Mouse (Mus musculus) forebrain, embryonic 12.5 days (tissue): ENCODE results near the gene Zfp629. TPM values are rescaled to one million over a fixed set of nuclear protein-coding genes. Genes with fewer than 3 reads are reported as not detected.

Source experiments
- ATAC-seq: fragments of 200-750 bp; cut with Nextera tagmentation; 2 replicates; pipeline ENCODE4 v1.8.0; 2017; ENCODE audit warnings: moderate TSS enrichment; ENCODE audit not compliant: low FRiP score
- H3K27ac ChIP-seq: fragments of 300-500 bp; sonication (generic); 2 replicates; pipeline ENCODE4 v1.5.1; 2016; ENCODE audit warnings: mild to moderate bottlenecking
- H3K27me3 ChIP-seq: fragments of 300-500 bp; sonication (generic); 2 replicates; pipeline ENCODE4 v1.6.1; 2016; ENCODE audit warnings: mild to moderate bottlenecking
- H3K36me3 ChIP-seq: fragments of 300-500 bp; sonication (generic); replicated peaks from 2 replicates; pipeline ENCODE4 v1.6.1; 2016; ENCODE audit warnings: mild to moderate bottlenecking
- H3K4me1 ChIP-seq: fragments of 300-500 bp; sonication (generic); 2 replicates; pipeline ENCODE4 v1.6.1; 2016
- H3K4me2 ChIP-seq: fragments of 300-500 bp; sonication (generic); 2 replicates; pipeline ENCODE4 v1.6.1; 2016; ENCODE audit warnings: mild to moderate bottlenecking, moderate library complexity
- H3K4me3 ChIP-seq: fragments of 300-500 bp; sonication (generic); replicated peaks from 2 replicates; pipeline ENCODE4 v1.5.1; 2016; ENCODE audit warnings: mild to moderate bottlenecking
- H3K9ac ChIP-seq: fragments of 300-500 bp; sonication (generic); 2 replicates; pipeline ENCODE4 v1.6.1; 2016; ENCODE audit warnings: mild to moderate bottlenecking
- H3K9me3 ChIP-seq: fragments of 300-500 bp; sonication (generic); 2 replicates; pipeline ENCODE4 v1.6.1; 2016
- WGBS: fragments of 180-500 bp; shearing (Covaris S2); methylation state at CpG from one replicate; pipeline ENCODE4 v1.1.7; 2016; 5-methylcytosine and 5-hydroxymethylcytosine counted together
- polyA plus RNA-seq: library from polyadenylated mRNA; unstranded; fragments of >200 nt; fragmentation: Nextera tagmentation; extraction: Ambion mirVana; gene quantifications from 2 replicates; pipeline ENCODE4 v1.2.1, GENCODE M21; 2016

The Zfp629 gene
- polyA plus RNA-seq, 1 experiment from 2014 or later, result 31.7 TPM

DNA sequence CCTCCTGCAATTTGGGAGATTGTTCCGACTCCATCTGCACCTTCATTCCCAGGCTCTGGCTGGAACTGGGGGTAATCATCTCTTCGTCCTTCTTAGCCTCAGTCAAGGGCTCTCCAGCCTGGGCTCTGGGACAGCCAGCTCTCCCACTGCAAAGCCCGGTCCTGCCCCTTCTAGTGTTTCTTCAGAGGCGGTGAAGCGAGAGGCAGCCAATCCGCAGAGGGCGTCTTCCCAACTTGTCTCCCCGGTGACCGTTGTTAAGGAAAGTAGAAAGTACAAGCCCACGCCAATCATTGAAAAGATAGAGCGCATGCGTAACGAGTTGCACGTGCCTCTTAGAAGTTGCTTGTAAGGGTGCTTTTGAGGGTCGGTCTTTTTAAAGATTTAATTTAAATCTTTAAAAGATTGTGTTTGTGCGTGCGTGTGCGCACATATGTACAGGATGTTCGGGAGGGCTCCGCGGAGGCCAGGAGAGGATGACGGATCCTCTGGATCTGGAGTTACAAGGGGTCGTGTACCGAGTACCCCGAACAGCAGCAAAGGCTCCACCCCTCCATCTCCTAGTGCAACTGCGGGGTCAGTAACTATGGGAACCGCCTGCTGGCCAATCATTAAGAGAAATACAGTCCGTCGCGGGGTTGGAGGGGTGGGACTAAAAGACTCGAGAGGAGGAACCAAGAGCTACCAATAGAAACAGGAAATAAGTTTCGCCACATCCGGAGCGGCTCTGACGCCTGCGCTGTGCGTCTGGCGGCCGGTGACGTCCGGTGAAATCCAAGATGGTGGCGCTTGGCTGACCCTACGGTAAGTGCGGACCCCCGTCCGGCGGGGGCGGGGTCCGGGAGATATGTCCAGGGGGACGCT is 27.4 kb downstream of the Zfp629 start, which contains the start of the genes Ccdc189 and Rnf40:
TSS of gene Ccdc189 (minus strand) at position 585 of the 861 bp plus-strand sequence.
TSS of gene Rnf40 (plus strand) at position 757 of the 861 bp plus-strand sequence.
- peak; percentile 98 for ATAC-seq
- Histone ChIP-seq H3K4me3 (peak within 1 kb of the TSS; percentile 90), H3K27ac (peak within 1 kb of the TSS; percentile 84), H3K4me1 (peaks cover 18% of the 10 kb centered on the region), H3K36me3 (peaks cover 55% of the 10 kb centered on the region), H3K4me2 (peak within 1 kb of the TSS; percentile 89), H3K9ac (peak within 1 kb of the TSS; percentile 76), H3K9me3 (no peaks in the 10 kb centered on the region), H3K27me3 (no peaks in the 10 kb centered on the region)
- WGBS, result under 1% methylated on average over 50 of the region's 50 CpGs

DNA sequence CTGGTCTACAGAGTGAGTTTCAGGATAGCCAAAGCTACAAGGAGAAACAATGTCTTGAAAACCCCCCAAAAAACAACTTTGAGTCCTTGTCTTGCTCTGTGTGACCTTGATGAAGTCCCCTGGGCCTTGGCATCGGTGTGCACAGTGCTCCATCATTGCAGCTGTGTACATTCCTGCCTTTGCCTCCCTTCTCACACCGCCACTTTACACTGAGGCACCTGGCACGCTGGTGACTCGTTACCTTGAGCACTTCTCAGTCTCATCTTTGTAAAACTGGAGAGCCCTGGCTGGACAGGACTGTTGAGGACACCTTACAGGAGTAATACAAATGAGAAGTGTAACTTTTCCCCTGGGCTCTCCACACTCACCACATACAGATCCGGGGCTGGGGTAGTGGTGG is 28.4 kb downstream of the Zfp629 start:
- WGBS, result 80% methylated on average over 5 of the region's 5 CpGs
- Histone ChIP-seq H3K27ac (peak overlapping the region; percentile 84; the same call in 1 of the 2 replicates), H3K4me1 (peaks cover 18% of the 10 kb centered on the region), H3K4me3 (peak overlapping the region; percentile 90), H3K27me3 (no peaks in the 10 kb centered on the region), H3K9me3 (no peaks in the 10 kb centered on the region), H3K9ac (peak overlapping the region; percentile 67; the same call in 1 of the 2 replicates), H3K4me2 (peak overlapping the region; percentile 89), H3K36me3 (peaks cover 55% of the 10 kb centered on the region)
- no peak for ATAC-seq

DNA sequence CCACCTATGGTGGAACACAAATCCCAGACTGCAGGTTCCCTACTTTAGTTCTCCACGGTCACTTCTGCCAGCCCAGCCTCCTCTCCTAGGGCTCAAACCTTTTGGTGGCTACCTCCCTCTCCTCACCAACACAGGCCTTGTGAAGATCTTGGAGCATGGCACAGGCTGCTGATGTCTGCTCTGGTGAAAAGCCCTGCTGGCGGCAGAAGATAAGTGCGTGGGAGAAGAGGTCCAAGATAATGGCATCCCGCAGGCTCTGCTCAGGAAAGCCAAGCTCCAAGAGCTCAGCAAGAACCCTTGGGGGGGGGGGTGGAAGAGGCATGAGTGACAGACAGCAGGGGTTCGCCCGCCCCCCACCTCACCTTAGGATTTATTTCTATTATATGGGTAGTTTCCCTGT is 29.4 kb downstream of the Zfp629 start:
- Histone ChIP-seq H3K27me3 (no peaks in the 10 kb centered on the region), H3K36me3 (peaks cover 50% of the 10 kb centered on the region), H3K9ac (no peak overlapping the region), H3K4me3 (no peak overlapping the region), H3K9me3 (no peaks in the 10 kb centered on the region), H3K4me1 (peaks cover 18% of the 10 kb centered on the region), H3K4me2 (no peak overlapping the region), H3K27ac (no peak overlapping the region)
- no peak for ATAC-seq
- 91% methylated on average over 6 of the region's 6 CpGs for WGBS

DNA sequence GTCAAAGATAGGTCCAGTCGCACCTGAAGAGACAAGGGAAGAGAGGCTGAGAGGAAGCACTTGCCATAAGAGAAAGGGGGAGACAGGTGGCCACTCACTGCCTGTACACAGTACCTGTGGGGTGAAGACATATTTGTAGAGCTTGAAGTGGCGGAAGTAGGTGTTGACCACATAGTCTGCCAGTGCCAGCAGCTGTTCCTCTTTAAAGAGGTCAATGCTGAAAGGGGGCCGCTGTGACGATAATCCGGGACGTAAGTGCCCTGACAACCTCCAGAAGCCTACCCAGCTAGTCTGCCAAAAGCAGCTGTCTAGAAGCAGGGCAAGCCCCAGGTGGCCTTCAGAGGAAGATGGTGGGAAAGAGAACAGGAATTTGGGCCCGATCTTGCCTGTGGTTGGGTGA is 30.6 kb downstream of the Zfp629 start:
- no peak for ATAC-seq
- peaks cover 48% of the 10 kb centered on the region for H3K36me3 ChIP-seq
- no peak overlapping the region for H3K4me3 ChIP-seq
- WGBS, result 85% methylated on average over 7 of the region's 7 CpGs
- H3K27me3 ChIP-seq, result no peaks in the 10 kb centered on the region
- no peak overlapping the region for H3K27ac ChIP-seq
- no peak overlapping the region for H3K9ac ChIP-seq
- no peaks in the 10 kb centered on the region for H3K9me3 ChIP-seq
- no peak overlapping the region for H3K4me2 ChIP-seq
- H3K4me1 ChIP-seq, result peaks cover 18% of the 10 kb centered on the region

DNA sequence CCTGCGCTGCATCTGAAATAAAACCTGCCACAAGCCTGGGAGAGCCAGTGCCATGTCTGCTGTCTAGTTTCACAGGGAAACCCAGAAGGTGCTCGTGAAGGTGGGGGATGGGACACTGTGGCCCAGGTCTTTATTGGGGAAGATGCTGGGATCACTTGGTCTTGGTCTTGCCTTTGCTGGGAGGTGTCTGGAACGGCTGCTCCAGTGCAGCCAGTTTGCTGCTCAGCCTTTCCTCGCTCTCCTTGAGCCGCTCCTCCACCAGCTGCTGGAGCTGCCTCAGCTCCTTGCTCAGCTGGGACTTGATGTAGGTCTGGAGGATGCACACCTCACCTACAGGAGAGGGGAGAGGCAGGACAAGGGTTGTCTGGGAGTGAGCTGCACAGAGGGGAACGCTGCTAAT is 32.3 kb downstream of the Zfp629 start:
- 93% methylated on average over 6 of the region's 6 CpGs for WGBS
- no peak overlapping the region for H3K4me3 ChIP-seq
- ATAC-seq, result no peak
- peaks cover 10% of the 10 kb centered on the region for H3K4me1 ChIP-seq
- H3K36me3 ChIP-seq, result peaks cover 54% of the 10 kb centered on the region
- H3K27me3 ChIP-seq, result no peaks in the 10 kb centered on the region
- no peak overlapping the region for H3K9ac ChIP-seq
- H3K9me3 ChIP-seq, result no peaks in the 10 kb centered on the region
- no peak overlapping the region for H3K4me2 ChIP-seq
- H3K27ac ChIP-seq, result no peak overlapping the region

DNA sequence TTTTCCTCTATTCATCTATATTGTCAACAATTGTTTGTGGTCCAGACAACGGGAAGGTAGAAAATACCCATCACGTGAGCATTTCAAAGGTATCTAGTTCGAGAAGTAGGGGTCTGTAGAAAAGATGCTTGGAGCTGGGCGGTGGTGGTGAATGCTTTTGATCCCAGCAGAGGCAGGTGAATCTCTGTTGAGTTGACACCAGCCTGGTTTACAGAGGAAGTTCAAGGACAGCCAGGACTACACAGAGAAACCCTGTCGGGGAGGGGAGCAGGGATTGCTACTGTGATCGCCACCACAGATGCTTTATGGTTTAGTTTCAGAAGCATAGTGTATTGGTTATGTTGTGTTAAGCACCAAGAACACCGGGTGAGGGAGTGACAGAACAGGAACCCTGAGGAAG is 41.5 kb downstream of the Zfp629 start:
- Histone ChIP-seq H3K36me3 (peaks cover 19% of the 10 kb centered on the region), H3K27ac (peak overlapping the region; percentile 78; the same call in 1 of the 2 replicates), H3K4me2 (peak overlapping the region; percentile 94), H3K9ac (peak overlapping the region; percentile 89), H3K9me3 (no peaks in the 10 kb centered on the region), H3K27me3 (no peaks in the 10 kb centered on the region), H3K4me3 (peak overlapping the region; percentile 74), H3K4me1 (peaks cover 23% of the 10 kb centered on the region)
- no peak for ATAC-seq
- WGBS, result 18% methylated on average over 7 of the region's 7 CpGs

DNA sequence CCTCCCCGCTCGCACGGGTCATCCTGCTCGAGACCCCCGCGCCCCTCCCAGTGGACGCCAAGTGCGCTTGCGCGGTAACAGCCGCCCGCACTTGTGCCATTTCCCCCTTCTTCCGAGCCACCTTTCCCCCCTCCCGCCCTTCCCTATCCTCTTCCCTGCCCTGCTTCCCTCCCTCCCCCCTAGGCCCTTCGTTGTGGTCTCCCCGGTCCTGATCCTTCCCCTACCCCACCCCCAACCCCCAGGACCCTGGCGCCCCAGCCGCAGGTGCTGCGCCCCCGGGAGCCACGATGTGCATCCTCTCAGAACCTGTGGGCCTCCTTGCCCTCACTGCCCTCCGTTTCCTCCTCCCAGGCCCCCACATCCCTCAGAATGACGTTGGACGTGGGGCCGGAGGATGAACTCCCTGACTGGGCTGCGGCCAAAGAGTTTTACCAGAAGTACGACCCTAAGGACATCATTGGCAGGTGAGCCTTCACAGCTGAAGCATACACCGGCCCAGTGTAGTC is 42.0 kb downstream of the Zfp629 start:
- peak overlapping the region; percentile 78 for H3K27ac ChIP-seq
- peaks cover 23% of the 10 kb centered on the region for H3K4me1 ChIP-seq
- no peaks in the 10 kb centered on the region for H3K27me3 ChIP-seq
- ATAC-seq, result no peak; the same call in 1 of the 2 replicates
- H3K36me3 ChIP-seq, result peaks cover 19% of the 10 kb centered on the region
- peak overlapping the region; percentile 74 for H3K4me3 ChIP-seq
- H3K9me3 ChIP-seq, result no peaks in the 10 kb centered on the region
- WGBS, result under 1% methylated on average over 24 of the region's 28 CpGs
- peak overlapping the region; percentile 89 for H3K9ac ChIP-seq
- H3K4me2 ChIP-seq, result peak overlapping the region; percentile 94

DNA sequence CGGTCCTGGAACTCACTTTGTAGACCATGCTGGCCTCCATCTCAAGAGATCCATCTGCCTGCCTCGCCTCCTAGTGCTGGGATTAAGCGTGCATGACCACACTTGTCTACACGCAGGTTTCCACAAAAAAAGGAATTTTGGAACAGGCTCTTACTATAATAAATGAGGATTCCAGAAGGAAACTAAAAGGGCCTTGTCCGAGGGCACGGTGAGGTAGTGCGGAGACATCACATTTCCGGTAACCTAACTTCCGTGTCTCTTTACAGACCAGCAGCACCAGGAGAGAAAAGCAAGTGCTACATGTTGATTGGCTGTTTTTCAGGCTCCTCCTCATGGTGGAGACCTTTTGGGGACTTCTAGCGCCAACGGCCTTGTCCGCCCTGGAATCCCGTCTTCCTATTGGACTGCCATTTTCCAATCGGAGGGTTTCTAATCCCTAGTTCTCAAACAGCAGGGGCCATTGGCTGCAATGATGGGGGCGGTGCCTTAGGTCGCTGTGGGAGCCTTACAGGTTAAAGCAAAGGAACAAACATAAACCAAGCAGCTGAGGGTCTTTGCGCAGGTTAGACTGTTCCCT is 42.6 kb downstream of the Zfp629 start, which contains the start of gene Phkg2:
TSS of gene Phkg2 (plus strand) at position 446 of the 577 bp plus-strand sequence.
- peaks cover 14% of the 10 kb centered on the region for H3K36me3 ChIP-seq

DNA sequence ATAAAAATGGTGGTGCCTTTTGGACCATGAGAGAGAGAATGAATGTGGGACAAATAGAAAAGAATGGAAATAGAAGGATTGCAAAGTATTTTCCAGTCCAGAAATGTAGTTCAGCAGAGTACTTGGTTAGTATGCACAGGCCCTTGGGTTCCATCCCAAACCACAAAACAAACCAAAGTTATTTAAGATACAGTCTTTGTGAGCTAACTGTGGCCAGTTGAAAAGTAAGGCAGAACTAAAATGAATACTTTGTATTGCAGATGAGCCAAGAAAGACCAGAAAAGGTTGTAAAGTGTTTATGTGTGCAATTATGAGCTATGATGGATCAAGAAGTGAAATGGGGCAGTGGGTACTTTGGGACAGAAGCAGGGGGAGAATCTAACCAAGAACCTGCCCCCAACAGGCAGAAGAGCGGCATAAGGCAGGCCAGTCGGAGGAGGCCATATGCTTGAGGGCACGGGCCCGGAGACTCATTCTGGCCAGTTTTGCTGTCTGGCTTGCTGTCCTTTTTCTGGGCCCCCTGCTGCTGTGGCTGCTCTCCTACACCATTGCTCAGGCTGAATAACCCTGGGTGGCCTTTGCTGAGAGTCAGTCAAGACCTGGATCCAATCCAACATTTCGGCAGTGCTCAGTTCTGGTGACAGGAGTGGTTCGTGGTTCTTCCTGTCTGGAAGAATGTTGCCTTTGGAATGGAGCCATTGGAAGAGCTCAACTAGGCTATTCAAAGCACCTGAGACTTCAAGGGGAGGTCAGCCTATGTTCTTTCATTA is 51.0 kb downstream of the Zfp629 start:
- Histone ChIP-seq H3K36me3 (peaks cover 62% of the 10 kb centered on the region), H3K9ac (no peak overlapping the region), H3K4me1 (no peaks in the 10 kb centered on the region), H3K4me3 (no peak overlapping the region), H3K9me3 (no peaks in the 10 kb centered on the region), H3K27ac (no peak overlapping the region), H3K4me2 (no peak overlapping the region), H3K27me3 (no peaks in the 10 kb centered on the region)
- 88% methylated on average over 6 of the region's 6 CpGs for WGBS
- ATAC-seq, result no peak

More for the DNA sequence above, 42.6 kb downstream of the Zfp629 start, which contains the start of gene Phkg2:
- H3K27me3 ChIP-seq, result no peaks in the 10 kb centered on the region
- peak within 1 kb of the TSS; percentile 89 for H3K9ac ChIP-seq
- peak; percentile 99 for ATAC-seq
- peak within 1 kb of the TSS; percentile 78 for H3K27ac ChIP-seq
- H3K4me3 ChIP-seq, result peak within 1 kb of the TSS; percentile 74
- WGBS, result under 1% methylated on average over 17 of the region's 17 CpGs
- H3K4me2 ChIP-seq, result peak within 1 kb of the TSS; percentile 94
- no peaks in the 10 kb centered on the region for H3K9me3 ChIP-seq
- peaks cover 23% of the 10 kb centered on the region for H3K4me1 ChIP-seq

DNA sequence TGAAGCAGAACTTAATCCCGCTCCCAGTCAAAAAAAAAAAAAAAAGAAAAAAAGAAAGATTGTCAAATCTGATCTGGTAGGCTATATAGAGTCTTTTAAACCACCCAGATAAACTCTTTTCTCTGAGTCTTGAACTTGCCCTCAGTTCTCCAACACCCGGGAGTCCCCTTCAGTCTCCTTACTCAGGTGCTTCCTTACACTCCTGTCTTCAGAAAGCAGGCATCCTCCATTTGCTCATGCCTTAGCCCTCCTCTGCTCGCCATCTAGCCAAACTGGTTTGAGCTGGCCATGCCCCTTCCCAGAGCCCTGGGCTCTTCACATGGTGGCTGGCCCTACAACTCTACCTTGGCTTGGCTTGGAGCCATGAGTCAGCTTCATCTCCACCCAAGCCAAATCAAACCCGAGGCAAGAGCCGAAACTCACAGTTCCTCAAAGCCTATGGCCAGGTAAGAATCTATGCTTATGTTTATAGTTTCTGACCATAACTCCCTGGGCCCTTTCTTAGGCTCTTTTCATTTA is 54.2 kb downstream of the Zfp629 start, which contains the start of gene Tmem265:
TSS of gene Tmem265 (plus strand) at position 51 of the 519 bp plus-strand sequence.
- 93% methylated on average over 5 of the region's 5 CpGs for WGBS

DNA sequence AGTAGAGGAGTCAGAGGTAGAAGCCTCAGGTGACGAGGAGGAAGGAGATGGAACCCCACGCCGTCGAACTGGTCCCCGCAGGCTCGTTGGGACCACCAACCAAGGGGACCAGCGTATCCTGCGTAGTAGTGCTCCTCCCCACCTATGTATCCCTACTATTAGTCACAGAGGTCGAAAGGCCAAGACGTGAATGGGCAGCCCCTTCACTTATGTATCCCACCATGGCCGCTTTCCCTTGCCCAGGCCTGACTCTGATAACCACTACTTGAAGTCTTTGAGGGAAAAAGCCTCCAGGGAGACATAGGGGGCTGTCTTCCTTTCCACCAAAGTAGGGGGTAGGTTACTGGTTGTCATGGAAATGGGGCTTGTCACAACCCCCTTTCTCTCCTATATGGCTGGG is 55.0 kb downstream of the Zfp629 start:
- ATAC-seq, result no peak
- Histone ChIP-seq H3K27me3 (no peaks in the 10 kb centered on the region), H3K27ac (no peak overlapping the region), H3K4me1 (no peaks in the 10 kb centered on the region), H3K4me3 (no peak overlapping the region), H3K36me3 (peaks cover 82% of the 10 kb centered on the region), H3K9me3 (no peaks in the 10 kb centered on the region), H3K4me2 (no peak overlapping the region), H3K9ac (no peak overlapping the region)
- 92% methylated on average over 11 of the region's 11 CpGs for WGBS

More for the DNA sequence above, 54.2 kb downstream of the Zfp629 start, which contains the start of gene Tmem265:
- Histone ChIP-seq H3K4me1 (no peaks in the 10 kb centered on the region), H3K27me3 (no peaks in the 10 kb centered on the region), H3K4me3 (no peak within 1 kb of the TSS), H3K27ac (no peak within 1 kb of the TSS), H3K4me2 (no peak within 1 kb of the TSS), H3K9ac (no peak within 1 kb of the TSS), H3K36me3 (peaks cover 81% of the 10 kb centered on the region), H3K9me3 (no peaks in the 10 kb centered on the region)
- no peak for ATAC-seq
